Mouse (Mus musculus): ENCODE results near the gene Sirt2.

Sirt2 gene

DNA sequence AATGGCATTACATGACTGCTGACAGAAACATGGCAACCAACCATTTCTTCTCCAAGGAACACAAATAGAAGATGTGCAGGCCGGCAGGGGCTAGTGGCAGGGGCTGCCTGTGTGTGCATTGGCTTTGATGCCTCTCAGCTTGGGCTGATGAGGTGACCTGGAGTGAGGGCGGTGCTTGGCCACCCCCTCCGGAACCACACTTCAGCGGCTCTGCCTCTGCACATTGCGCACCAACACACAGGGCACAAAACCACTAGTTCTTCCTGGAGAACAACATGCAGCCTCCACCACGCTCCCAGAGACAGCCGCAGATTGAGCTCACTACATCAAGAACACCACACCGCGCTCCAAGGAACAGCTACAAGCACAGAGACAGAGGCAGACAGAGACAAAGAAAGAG, 49.7 kb downstream of the Sirt2 start:
- in situ Hi-C loops (cut with MboI), result no loop called here

DNA sequence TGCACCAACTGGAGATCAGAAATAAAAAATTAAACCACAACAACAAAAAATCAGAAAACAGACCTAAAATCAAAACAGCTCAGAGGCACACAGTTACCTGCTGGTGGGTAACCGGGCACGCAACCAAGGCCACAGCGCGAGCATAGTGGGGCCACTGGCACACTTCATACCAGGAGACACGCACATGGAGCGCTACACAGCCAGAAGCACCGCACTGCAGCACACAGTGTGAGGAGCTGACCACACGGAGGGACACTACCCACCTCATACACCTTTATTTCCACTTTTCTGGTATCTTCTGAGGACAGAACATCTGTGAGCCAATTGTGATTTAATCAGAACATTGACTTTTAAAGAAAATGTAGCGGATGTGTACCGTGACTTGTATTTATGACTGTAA, 50.4 kb downstream of the Sirt2 start:
- in situ Hi-C loops (cut with MboI), result no loop called here

- in situ Hi-C loops (cut with MboI), result no loop called here
Observed at GRCm38 (mm10) chr7:28817524-28817923, 51.0 kb downstream of the Sirt2 start.

DNA sequence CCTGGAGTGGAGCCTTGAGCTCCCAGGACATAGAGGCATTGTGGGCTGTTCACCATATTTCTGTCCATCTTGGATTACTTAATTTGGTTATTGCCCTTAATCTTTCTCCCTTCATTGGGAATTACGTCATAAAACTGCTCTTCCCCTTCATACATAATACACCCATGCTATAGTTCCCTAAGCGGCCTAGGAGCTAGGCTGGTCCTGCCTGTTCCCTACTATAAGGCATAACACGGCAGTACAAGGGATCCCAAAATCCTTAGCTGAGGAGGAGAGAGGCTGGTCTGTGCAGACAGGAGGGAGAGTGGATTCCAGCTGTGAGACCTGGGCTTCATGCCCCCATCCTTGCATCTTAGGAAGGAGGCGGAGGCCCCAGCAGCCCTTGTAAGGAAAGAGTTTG, 51.4 kb downstream of the Sirt2 start:
- in situ Hi-C loops (cut with MboI), result no loop called here

DNA sequence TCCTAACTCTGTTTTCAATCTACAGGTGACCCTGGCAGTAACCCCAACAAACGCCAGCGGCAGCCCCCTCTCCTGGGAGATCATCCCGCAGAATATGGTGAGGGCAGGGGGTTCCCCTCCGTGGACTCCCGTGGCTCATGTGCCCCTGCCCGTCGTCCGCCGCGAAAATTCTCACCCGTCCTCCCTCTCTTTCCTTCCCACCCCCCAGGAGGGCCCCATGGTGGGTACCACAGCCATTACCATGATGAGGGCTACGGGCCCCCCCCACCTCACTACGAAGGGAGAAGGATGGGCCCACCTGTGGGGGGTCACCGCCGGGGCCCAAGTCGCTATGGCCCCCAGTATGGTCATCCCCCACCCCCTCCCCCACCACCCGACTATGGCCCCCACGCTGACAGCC, 51.9 kb downstream of the Sirt2 start:
- in situ Hi-C loops (cut with MboI), result no loop called here

- in situ Hi-C loops (cut with MboI), result no loop called here
Observed at GRCm38 (mm10) chr7:28818861-28819452, 52.4 kb downstream of the Sirt2 start.

DNA sequence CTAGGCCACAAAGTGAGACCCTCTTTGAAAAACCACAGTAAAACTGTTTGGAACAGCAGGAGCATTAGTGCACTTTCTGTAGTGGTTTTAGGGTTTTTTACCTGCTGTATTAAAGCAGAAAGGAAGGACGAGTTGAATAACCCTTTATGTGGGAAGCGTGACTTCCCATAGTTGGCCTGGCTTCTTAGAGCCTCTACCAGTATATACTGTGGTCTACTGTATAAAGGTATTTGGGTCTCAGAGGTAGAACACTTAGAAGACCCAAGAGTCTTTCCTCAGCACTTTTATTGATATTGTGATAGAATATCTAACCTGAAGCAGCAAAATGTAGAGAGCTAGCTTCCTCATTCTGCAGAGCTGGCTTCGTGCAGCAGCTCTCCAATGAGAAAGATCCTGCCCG, 53.0 kb downstream of the Sirt2 start:
- in situ Hi-C loops (cut with MboI), result no loop called here

DNA sequence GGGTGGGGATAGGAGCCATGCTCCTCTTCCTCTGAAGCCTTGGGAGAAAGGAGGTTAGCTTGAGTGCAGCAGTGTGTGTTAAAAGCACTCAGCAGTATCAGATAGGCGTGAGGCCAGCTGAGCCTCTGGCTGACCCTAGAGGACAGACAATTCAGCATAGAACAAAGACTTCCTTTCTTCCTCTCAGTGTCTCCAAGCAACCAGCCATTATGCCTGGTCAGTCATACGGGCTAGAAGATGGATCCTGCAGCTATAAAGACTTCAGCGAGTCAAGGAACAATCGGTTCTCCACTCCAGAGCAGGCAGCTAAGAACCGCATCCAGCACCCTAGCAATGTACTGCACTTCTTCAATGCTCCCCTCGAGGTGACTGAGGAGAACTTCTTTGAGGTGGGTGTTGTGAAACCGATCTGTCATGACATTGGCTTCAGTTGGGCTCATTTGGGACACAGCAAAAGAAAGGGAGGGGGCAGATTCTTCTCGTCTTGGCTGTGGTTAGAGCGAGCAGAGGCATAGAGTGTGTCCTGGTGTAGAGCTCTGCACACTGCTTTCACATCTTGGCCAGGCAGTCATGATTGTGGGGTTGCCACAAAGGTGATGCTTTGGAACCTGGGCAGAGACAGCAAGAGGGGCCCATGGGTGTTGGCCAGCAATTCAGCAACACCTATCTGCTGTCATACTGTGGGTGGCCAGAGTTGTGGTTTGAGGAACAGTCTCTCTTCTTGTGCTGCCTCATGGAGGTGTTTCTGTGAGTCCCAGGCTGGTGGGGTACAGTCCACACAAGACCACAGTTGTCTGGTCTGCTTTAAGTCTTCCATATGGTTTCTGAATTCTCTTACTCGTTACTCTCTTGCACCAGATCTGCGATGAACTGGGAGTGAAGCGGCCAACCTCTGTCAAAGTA, 54.1 kb downstream of the Sirt2 start:
- in situ Hi-C loops (cut with MboI), result no loop called here

DNA sequence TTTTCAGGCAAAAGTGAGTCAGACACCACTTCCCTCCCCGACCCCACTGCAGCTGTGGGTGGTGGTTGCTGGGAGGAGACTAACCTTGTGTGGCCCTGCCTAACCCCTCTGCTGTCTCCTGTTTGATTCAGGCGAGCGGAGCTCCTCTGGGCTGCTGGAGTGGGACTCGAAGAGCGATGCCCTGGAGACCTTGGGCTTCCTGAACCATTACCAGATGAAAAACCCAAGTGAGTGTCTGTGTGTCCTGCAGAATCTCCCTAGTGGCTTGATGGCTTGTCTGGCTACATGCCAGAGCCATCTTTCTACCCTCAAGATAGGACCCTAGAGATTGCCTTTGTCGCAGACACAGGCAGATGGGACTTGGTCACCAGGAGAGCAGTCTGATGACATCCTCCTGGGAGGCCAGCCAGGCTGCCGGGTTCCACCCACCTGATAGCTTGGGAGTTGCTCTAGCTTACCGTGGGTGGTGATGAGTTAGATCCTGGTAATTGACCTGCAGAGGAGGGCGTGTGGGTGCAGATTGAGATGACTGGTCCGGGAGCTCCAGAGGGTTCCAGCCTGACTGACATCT, 54.8 kb downstream of the Sirt2 start:
- in situ Hi-C loops (cut with MboI), result no loop called here

DNA sequence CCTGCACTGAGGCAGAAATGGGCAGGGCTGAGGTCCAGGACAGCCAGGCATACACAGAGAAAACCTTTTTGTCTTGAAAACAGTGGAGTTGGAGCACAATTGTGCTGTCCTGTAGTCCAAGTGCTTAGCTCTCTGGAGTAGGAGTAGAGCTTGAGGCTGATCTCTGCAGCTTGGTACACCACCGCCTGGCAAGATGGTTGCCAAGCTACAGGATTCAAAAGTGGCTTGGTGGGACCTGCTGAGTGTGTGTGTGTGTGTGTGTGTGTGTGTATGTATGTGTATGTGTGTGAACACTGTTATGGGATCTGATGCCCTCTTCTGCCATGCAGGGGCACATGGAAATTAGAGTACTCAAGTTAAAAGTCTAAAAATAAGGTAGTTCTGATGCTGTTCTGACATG, 56.0 kb downstream of the Sirt2 start:
- in situ Hi-C loops (cut with MboI), result no loop called here

DNA sequence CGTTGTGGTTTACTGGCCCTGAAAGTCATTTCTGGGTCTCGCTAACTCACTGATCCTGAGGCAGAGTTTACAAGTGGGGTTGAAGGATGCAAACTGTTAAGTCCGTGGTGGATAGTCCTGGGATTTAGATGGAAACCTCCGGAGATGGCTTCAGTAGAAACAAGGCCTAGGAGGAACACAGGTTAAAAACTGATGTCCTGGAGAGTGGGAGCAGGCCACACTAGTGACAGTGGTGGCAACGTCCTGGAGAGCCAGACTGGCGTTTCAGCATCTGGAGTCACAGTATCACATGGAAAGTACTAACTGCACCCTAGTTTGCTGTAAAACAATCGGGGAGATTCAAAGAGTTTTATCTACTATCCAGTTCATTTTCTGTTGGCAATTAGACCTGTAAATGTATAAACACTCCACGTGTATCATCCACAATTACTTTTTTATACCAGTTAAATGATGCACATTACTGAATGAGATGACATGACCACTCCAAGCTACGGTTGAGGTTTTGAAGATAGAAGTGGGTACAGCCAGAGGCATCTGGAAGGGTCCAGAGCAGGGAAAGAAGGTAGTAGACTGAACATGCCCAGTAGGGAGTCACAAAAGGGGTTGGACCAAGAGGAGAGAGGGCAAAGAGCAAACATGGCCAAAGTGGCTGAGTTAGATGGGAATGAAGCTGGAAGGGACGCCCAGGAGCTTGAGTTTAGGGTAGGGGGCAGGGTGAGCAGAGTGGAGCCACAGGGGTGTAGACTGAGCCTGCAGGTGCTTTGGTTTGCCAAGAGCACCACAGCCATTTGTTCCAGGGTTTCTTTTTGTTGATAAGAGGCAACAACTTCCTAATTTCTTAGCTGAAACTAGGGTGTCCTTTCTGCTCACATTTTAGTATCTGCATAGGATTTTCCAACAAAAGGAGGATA, 56.7 kb downstream of the Sirt2 start:
- in situ Hi-C loops (cut with MboI), result no loop called here

GRCm38 (mm10) chr7:28823932-28824331, 57.4 kb downstream of the Sirt2 start:
- in situ Hi-C loops (cut with MboI), result no loop called here

DNA sequence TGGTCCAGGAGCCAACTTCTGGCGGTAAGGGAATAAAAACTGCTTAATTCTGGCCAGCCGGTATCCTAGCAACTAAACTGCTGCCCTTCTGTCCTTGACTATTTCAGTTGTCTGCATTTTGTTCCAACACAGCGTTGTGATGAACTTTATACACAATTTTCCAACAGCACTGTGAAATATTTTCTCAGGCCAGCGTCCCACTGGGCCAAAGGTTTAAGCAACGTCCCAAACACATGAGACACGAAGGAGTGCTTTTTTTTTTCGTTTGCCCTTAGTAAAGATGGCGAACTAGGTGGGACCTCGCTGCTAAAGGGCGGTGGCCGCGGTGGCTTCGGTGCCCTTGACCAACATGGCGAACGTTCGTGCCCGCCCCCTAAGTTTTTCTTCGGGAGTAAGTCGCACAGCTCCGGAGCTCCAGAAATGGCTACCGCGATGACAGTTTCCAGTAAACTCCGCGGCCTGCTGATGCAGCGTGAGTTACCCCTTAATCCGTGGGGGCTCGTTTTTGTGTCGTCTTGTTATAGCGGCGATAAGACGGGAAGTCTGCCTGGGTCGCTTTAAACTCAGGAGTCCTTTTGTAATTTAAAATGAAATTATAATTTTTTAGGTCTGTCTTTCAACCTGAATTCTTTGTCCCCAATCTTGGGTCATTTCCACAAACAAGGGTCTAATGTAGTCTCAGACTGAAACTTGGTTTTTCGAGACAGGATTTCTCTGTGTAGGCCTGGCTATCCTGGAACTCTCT, 58.6 kb downstream of the Sirt2 start, which contains the start of gene Ech1:
Gene Ech1 (plus strand): TSS at position 277 of the 745 bp plus-strand sequence.
- in situ Hi-C loops (cut with MboI), result no loop called here

GRCm38 (mm10) chr7:28825686-28826401, 59.3 kb downstream of the Sirt2 start:
- in situ Hi-C loops (cut with MboI), result no loop called here

- in situ Hi-C loops (cut with MboI), result no loop called here
Observed at GRCm38 (mm10) chr7:28826402-28826772, 59.9 kb downstream of the Sirt2 start.

DNA sequence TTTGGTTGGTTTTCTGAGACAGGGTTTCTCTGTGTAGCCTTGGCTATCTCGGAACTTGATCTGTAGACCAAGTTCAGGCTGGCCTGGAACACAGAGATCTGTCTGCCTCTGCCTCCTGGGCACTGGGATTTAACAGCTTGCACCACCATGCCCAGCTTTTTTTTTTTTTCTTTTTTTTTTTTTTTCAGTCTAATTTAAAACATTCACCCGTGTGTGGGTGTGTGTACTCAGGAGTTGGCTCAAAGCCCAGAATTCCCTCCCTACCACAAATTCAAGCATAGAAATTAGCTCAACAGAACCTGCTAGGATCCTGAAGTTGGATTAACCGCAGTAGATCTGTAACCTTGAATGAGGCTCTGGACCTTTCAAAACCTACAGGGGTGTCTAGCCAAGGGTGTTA, 60.8 kb downstream of the Sirt2 start:
- in situ Hi-C loops (cut with MboI), result no loop called here

- in situ Hi-C loops (cut with MboI), result no loop called here
Observed at GRCm38 (mm10) chr7:28829821-28830220, 63.3 kb downstream of the Sirt2 start.

GRCm38 (mm10) chr7:28830981-28831380, 64.4 kb downstream of the Sirt2 start:
- in situ Hi-C loops (cut with MboI), result no loop called here

DNA sequence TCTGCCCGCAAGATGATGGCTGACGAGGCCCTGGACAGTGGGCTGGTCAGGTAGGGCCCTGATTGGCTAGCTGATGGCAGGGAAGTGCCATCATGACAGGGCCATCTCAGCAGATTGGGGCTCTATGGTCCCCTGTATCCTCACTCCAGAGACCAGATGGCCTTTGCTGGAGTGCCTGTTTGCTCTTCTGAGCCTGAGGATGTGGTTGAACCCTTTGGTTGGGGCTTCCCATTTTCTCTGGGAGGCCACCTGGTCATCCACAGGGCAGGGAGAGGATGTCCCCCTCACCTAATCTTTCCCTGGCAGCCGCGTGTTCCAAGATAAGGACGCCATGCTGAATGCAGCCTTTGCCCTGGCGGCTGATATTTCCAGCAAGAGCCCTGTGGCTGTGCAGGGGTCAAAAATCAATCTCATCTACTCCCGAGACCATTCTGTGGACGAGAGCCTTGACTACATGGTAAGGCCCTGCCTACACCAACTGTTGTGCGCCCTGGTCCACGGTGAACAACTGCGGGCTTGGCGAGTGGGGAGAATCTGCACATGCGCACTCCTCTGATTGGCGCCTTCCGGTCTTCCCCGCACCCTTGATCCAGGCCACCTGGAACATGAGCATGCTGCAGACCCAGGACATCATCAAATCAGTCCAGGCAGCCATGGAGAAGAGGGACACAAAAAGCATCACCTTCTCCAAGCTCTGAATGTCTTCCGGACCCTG, 65.0 kb downstream of the Sirt2 start:
- in situ Hi-C loops (cut with MboI), result no loop called here

GRCm38 (mm10) chr7:28832137-28832536, 65.6 kb downstream of the Sirt2 start:
- in situ Hi-C loops (cut with MboI), result no loop called here
